Mouse (Mus musculus): ENCODE measurements around the gene Ccdc106. TPM values are rescaled to one million over a fixed set of nuclear protein-coding genes. Genes with fewer than 3 reads are reported as not detected.

Gene Ccdc106
- total and polyA plus RNA-seq, 2 experiments from 2014 or later: 0.85 to 2.8 TPM

DNA sequence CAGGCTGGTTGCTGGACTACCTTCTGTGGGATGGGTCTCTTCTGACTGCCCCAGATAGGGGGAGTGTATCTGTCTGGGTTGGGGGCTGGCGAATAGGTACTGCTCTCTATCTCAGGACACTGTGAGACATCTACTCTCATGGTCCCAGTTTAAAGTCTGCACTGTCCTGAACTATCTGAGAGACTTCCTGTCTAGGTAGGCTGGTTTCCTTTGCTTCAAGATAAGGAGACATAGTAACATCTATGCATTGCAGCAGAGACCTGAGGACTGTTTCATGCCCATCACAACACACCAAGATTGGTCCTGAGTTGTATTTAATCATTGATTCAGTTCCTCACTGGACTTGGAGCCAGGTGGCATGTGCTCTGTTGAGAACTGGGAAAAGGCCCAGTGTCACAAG, 65.2 kb downstream of the Ccdc106 start:
- DNase-seq (ENCODE audit: low spot score) (no peak), ATAC-seq (ENCODE audit: insufficient read depth, low read depth) (no peak)
- no peaks in the 10 kb centered on the region for H3K9me3 ChIP-seq (replicated peaks; ENCODE audit: control insufficient read depth, low read length)
- no peak overlapping the region for H3K4me3 ChIP-seq (ENCODE audit: low read depth, low read length)
- WGBS: 82% methylated on average over 1 of the region's 1 CpGs
- no peaks in the 10 kb centered on the region for H3K27me3 ChIP-seq (ENCODE audit: control insufficient read depth, insufficient read depth, low read length)
- peaks cover 16% of the 10 kb centered on the region for H3K4me1 ChIP-seq (ENCODE audit: control insufficient read depth, insufficient read depth)
- no peak overlapping the region for H3K9ac ChIP-seq (replicated peaks; ENCODE audit: low read depth, low read length)
- TF ChIP-seq CTCF (IDR thresholded peaks at IDR 0.05; ENCODE audit: low read depth): no peak
- TF ChIP-seq EP300 (IDR thresholded peaks at IDR 0.05; ENCODE audit: low read depth): no peak
- no peak overlapping the region for H3K27ac ChIP-seq (ENCODE audit: low read depth)
- H3K4me2 ChIP-seq (ENCODE audit: low read depth, low read length): no peak overlapping the region
- H3K36me3 ChIP-seq (replicated peaks; ENCODE audit: control insufficient read depth, insufficient read depth, low read length): peaks cover 37% of the 10 kb centered on the region

DNA sequence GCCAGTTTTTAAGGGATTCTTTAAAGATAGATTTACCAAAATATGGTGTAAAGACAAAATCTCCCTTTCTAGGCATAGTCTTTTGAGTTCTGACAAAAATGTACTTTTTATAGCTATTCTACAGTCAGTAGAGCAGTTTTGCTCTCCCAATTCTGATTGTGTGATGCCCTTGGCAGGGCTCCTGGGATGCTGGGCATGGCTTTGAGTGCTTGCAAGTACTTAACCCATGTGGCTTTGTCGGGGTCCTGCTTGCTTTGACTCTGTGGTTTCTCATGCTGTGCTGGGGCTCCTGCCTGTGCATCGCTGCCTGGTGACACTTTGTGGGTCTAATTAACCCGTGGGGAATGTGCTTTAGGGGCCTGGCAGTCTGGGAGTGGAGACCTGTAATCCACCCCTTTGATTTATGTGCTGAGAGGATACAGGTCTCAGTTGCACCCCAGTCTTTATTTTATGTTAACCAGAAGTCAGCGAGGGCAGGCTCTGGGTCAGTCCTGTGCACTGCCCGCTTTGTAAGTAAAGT, 66.6 kb downstream of the Ccdc106 start:
- H3K4me2 ChIP-seq (ENCODE audit: low read depth, low read length): no peak overlapping the region
- TF ChIP-seq EP300 (IDR thresholded peaks at IDR 0.05; ENCODE audit: low read depth): no peak
- no peak for TF ChIP-seq CTCF (IDR thresholded peaks at IDR 0.05; ENCODE audit: low read depth)
- H3K4me3 ChIP-seq (ENCODE audit: low read depth, low read length): no peak overlapping the region
- no peaks in the 10 kb centered on the region for H3K9me3 ChIP-seq (replicated peaks; ENCODE audit: control insufficient read depth, low read length)
- H3K36me3 ChIP-seq (replicated peaks; ENCODE audit: control insufficient read depth, insufficient read depth, low read length): peaks cover 42% of the 10 kb centered on the region
- no peak overlapping the region for H3K9ac ChIP-seq (replicated peaks; ENCODE audit: low read depth, low read length)
- peaks cover 4% of the 10 kb centered on the region for H3K4me1 ChIP-seq (ENCODE audit: control insufficient read depth, insufficient read depth)
- H3K27ac ChIP-seq (ENCODE audit: low read depth): no peak overlapping the region
- DNase-seq (ENCODE audit: low spot score) (no peak), ATAC-seq (ENCODE audit: insufficient read depth, low read depth) (no peak)
- WGBS: 84% methylated on average over 5 of the region's 5 CpGs
- H3K27me3 ChIP-seq (ENCODE audit: control insufficient read depth, insufficient read depth, low read length): no peaks in the 10 kb centered on the region

DNA sequence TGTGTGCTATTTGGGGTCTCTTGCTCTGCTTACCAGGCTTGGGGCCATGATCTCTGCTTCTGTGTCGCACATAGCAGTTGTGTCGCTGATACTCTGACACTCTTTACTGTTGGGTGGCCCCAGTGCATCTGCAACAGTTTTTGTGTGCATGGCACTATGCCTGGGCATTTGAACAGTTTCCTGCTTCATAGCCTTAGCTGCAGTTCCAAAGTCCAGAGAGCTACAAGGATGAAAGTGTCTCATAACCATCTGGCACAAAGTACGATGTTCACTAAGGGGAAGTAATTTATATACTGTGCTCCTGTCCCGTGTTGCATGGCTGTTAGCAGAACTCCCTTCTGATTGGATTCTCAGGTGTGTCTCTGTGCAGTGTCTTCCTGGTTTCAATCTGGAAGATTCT, 67.5 kb downstream of the Ccdc106 start:
- Histone ChIP-seq H3K9ac (replicated peaks; ENCODE audit: low read depth, low read length) (no peak overlapping the region), H3K4me3 (ENCODE audit: low read depth, low read length) (no peak overlapping the region), H3K4me1 (ENCODE audit: control insufficient read depth, insufficient read depth) (no peaks in the 10 kb centered on the region; the same call in 1 of the 2 replicates), H3K36me3 (replicated peaks; ENCODE audit: control insufficient read depth, insufficient read depth, low read length) (peaks cover 48% of the 10 kb centered on the region), H3K27ac (ENCODE audit: low read depth) (no peak overlapping the region), H3K4me2 (ENCODE audit: low read depth, low read length) (no peak overlapping the region), H3K9me3 (replicated peaks; ENCODE audit: control insufficient read depth, low read length) (no peaks in the 10 kb centered on the region), H3K27me3 (ENCODE audit: control insufficient read depth, insufficient read depth, low read length) (no peaks in the 10 kb centered on the region)
- WGBS: 73% methylated on average over 4 of the region's 4 CpGs
- TF ChIP-seq EP300 (IDR thresholded peaks at IDR 0.05; ENCODE audit: low read depth): no peak
- TF ChIP-seq CTCF (IDR thresholded peaks at IDR 0.05; ENCODE audit: low read depth): no peak
- no peak for ATAC-seq (ENCODE audit: insufficient read depth, low read depth)
- no peak for DNase-seq (ENCODE audit: low spot score)

DNA sequence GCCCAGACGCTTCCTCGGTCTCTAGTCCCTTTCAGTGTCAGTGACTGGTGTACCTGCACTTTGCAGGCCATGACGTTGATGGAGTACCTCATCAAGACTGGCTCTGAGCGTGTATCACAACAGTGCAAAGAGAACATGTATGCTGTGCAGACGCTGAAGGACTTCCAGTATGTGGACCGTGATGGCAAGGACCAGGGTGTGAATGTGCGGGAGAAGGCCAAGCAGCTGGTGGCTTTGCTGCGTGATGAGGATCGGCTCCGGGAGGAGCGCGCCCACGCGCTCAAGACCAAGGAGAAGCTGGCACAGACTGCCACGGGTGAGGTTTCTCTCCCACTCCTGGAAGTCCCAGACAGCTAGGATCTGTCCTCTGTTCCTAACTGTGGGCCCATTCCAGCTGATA, 69.5 kb downstream of the Ccdc106 start:
- WGBS: 88% methylated on average over 15 of the region's 15 CpGs
- TF ChIP-seq EP300 (IDR thresholded peaks at IDR 0.05; ENCODE audit: low read depth) (no peak), CTCF (IDR thresholded peaks at IDR 0.05; ENCODE audit: low read depth) (no peak)
- Histone ChIP-seq H3K36me3 (replicated peaks; ENCODE audit: control insufficient read depth, insufficient read depth, low read length) (peaks cover 56% of the 10 kb centered on the region), H3K9ac (replicated peaks; ENCODE audit: low read depth, low read length) (no peak overlapping the region), H3K27ac (ENCODE audit: low read depth) (no peak overlapping the region), H3K27me3 (ENCODE audit: control insufficient read depth, insufficient read depth, low read length) (no peaks in the 10 kb centered on the region), H3K4me2 (ENCODE audit: low read depth, low read length) (no peak overlapping the region), H3K9me3 (replicated peaks; ENCODE audit: control insufficient read depth, low read length) (no peaks in the 10 kb centered on the region), H3K4me1 (ENCODE audit: control insufficient read depth, insufficient read depth) (no peaks in the 10 kb centered on the region; the same call in 1 of the 2 replicates), H3K4me3 (ENCODE audit: low read depth, low read length) (no peak overlapping the region)
- DNase-seq (ENCODE audit: low spot score) (no peak), ATAC-seq (ENCODE audit: insufficient read depth, low read depth) (no peak)

DNA sequence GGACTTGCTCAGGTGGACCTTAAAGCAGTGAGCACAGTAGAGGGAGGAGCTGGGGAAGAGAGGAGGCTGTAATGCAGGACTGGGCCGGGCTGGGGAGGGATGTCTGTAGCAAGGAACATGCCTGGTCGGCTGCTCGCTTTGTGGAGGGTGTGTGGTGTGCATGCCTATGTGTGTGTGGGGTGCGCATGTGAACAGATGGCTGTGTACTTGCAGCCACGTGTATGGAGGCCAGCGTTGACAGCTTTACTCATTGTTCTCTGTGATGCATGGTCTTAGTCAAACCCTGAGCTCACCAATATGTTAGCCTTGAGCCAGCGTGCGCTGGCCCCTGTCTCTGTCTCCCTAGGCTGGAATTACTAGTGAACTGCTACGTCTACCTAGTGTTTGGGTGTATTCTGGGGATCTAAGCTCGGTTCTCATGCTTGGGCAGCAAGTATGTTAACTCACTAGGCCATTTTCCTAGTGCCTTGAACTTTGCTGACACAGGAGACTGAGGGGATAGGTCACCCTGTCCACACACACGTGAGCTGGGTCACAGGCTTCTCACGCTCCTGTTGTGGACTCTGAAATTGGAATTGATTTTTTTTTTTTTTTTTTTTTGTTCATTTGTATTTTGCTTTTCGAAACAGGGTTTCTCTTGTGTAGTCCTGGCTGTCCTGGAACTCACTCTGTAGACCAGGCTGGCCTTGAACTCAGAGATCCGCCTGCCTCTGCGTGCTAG, 70.8 kb downstream of the Ccdc106 start:
- no peak for TF ChIP-seq CTCF (IDR thresholded peaks at IDR 0.05; ENCODE audit: low read depth)
- TF ChIP-seq EP300 (IDR thresholded peaks at IDR 0.05; ENCODE audit: low read depth): no peak
- Histone ChIP-seq H3K36me3 (replicated peaks; ENCODE audit: control insufficient read depth, insufficient read depth, low read length) (peaks cover 62% of the 10 kb centered on the region), H3K9ac (replicated peaks; ENCODE audit: low read depth, low read length) (no peak overlapping the region), H3K4me1 (ENCODE audit: control insufficient read depth, insufficient read depth) (no peaks in the 10 kb centered on the region), H3K4me2 (ENCODE audit: low read depth, low read length) (no peak overlapping the region), H3K4me3 (ENCODE audit: low read depth, low read length) (no peak overlapping the region), H3K27me3 (ENCODE audit: control insufficient read depth, insufficient read depth, low read length) (no peaks in the 10 kb centered on the region), H3K9me3 (replicated peaks; ENCODE audit: control insufficient read depth, low read length) (no peaks in the 10 kb centered on the region), H3K27ac (ENCODE audit: low read depth) (no peak overlapping the region)
- no peak for DNase-seq (ENCODE audit: low spot score)
- no peak for ATAC-seq (ENCODE audit: insufficient read depth, low read depth)
- WGBS: 87% methylated on average over 15 of the region's 15 CpGs

DNA sequence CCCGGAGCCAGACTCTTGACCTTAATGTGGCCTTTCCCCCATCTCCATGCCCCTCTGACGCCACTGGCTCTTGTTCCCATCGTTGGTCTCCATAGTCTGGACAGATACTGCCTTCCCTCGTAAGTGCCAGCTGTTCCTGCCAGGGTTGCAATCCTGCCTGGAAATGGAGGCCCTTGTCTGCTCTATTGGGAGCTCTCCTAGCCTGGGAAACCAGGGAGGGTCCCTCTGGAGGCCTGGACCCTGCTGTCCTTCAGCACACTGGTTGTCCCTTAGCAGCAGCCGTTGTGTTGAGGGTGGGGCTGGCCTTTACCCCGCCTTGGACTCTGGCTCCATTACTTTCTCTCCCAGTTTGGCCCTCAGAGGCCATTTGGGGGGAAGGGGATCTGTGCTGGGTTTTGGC, 72.0 kb downstream of the Ccdc106 start:
- peaks cover 72% of the 10 kb centered on the region for H3K36me3 ChIP-seq (replicated peaks; ENCODE audit: control insufficient read depth, insufficient read depth, low read length)
- WGBS: 71% methylated on average over 6 of the region's 6 CpGs
- no peaks in the 10 kb centered on the region for H3K27me3 ChIP-seq (ENCODE audit: control insufficient read depth, insufficient read depth, low read length)
- H3K27ac ChIP-seq (ENCODE audit: low read depth): no peak overlapping the region
- H3K4me1 ChIP-seq (ENCODE audit: control insufficient read depth, insufficient read depth): no peaks in the 10 kb centered on the region
- TF ChIP-seq CTCF (IDR thresholded peaks at IDR 0.05; ENCODE audit: low read depth) (no peak), EP300 (IDR thresholded peaks at IDR 0.05; ENCODE audit: low read depth) (no peak)
- H3K9me3 ChIP-seq (replicated peaks; ENCODE audit: control insufficient read depth, low read length): no peaks in the 10 kb centered on the region
- DNase-seq (ENCODE audit: low spot score) (no peak), ATAC-seq (ENCODE audit: insufficient read depth, low read depth) (no peak)
- H3K4me2 ChIP-seq (ENCODE audit: low read depth, low read length): no peak overlapping the region
- no peak overlapping the region for H3K9ac ChIP-seq (replicated peaks; ENCODE audit: low read depth, low read length)
- H3K4me3 ChIP-seq (ENCODE audit: low read depth, low read length): no peak overlapping the region

Data from heart, postnatal 0 days (tissue).